Mouse (Mus musculus) kidney, adult 18-20 months (tissue): ENCODE data around the gene Exosc5.

Experiments
- DNase-seq: peaks from one replicate; pipeline ENCODE4 v3.0.0; 2021

The Exosc5 gene

GRCm38 (mm10) chr7:25707581-25708292, 48.8 kb downstream of the Exosc5 start:
- peak; percentile 40 for DNase-seq

- DNase-seq = no peak
Measured at GRCm38 (mm10) chr7:25709961-25710360, 51.0 kb downstream of the Exosc5 start.

- DNase-seq = no peak
Measured at GRCm38 (mm10) chr7:25710519-25711130, 51.7 kb downstream of the Exosc5 start.

GRCm38 (mm10) chr7:25711165-25711564, 52.2 kb downstream of the Exosc5 start:
- no peak for DNase-seq

GRCm38 (mm10) chr7:25711731-25712197, 52.8 kb downstream of the Exosc5 start:
- no peak for DNase-seq

- DNase-seq = no peak
Measured at GRCm38 (mm10) chr7:25712801-25713200, 53.8 kb downstream of the Exosc5 start.

- no peak for DNase-seq
Measured at GRCm38 (mm10) chr7:25714581-25714980, 55.6 kb downstream of the Exosc5 start.

- DNase-seq = no peak
Measured at GRCm38 (mm10) chr7:25715731-25716271, 56.8 kb downstream of the Exosc5 start.

GRCm38 (mm10) chr7:25717478-25717877, 58.5 kb downstream of the Exosc5 start:
- no peak for DNase-seq

- peak; percentile 96 for DNase-seq
Measured at GRCm38 (mm10) chr7:25718788-25719417, 59.9 kb downstream of the Exosc5 start, which contains the start of gene Ccdc97. Gene Ccdc97 (minus strand): TSS chr7:25719088.

- peak; percentile 86 for DNase-seq
Measured at GRCm38 (mm10) chr7:25719761-25720610, 61.0 kb downstream of the Exosc5 start.

GRCm38 (mm10) chr7:25720760-25721159, 61.8 kb downstream of the Exosc5 start:
- DNase-seq = no peak
